Mouse (Mus musculus): ENCODE data around the gene Suox. TPM values are rescaled to one million over a fixed set of nuclear protein-coding genes. Genes with fewer than 3 reads are reported as not detected.

Gene Suox
- polyA plus RNA-seq, 2 experiments: 13.1 to 17.0 TPM

- Histone ChIP-seq H3K27ac (replicated peaks; ENCODE audit: low read depth, low read length) (no peak overlapping the region), H3K36me3 (ENCODE audit: control insufficient read depth, insufficient read depth, low read length) (no peaks in the 10 kb centered on the region), H3K9ac (ENCODE audit: low read depth, low read length, severe bottlenecking) (no peak overlapping the region), H3K4me2 (replicated peaks; ENCODE audit: low read depth, low read length, severe bottlenecking) (no peak overlapping the region), H3K27me3 (ENCODE audit: control insufficient read depth, insufficient read depth, low read length) (no peaks in the 10 kb centered on the region), H3K4me3 (replicated peaks; ENCODE audit: low read length) (no peak overlapping the region), H3K4me1 (ENCODE audit: control insufficient read depth, insufficient read depth, low read length) (no peaks in the 10 kb centered on the region), H3K9me3 (ENCODE audit: control insufficient read depth, low read length) (no peaks in the 10 kb centered on the region)
- DNase-seq (ENCODE audit: low spot score) (no peak), ATAC-seq (ENCODE audit: low FRiP score, low read depth) (no peak)
- no peak for TF ChIP-seq POLR2A (IDR thresholded peaks at IDR 0.05; ENCODE audit: borderline replicate concordance, extremely low read depth, insufficient read depth, insufficient read length)
- WGBS: 69% methylated on average over 5 of the region's 5 CpGs
Observed at GRCm38 (mm10) chr10:128663441-128664220, 10.2 kb downstream of the Suox start.

GRCm38 (mm10) chr10:128662465-128662864 lies 11.4 kb downstream of the Suox start:
- Histone ChIP-seq H3K9me3 (ENCODE audit: control insufficient read depth, low read length) (no peaks in the 10 kb centered on the region), H3K36me3 (ENCODE audit: control insufficient read depth, insufficient read depth, low read length) (no peaks in the 10 kb centered on the region), H3K27me3 (ENCODE audit: control insufficient read depth, insufficient read depth, low read length) (no peaks in the 10 kb centered on the region), H3K27ac (replicated peaks; ENCODE audit: low read depth, low read length) (no peak overlapping the region), H3K9ac (ENCODE audit: low read depth, low read length, severe bottlenecking) (no peak overlapping the region), H3K4me1 (ENCODE audit: control insufficient read depth, insufficient read depth, low read length) (no peaks in the 10 kb centered on the region), H3K4me2 (replicated peaks; ENCODE audit: low read depth, low read length, severe bottlenecking) (no peak overlapping the region), H3K4me3 (replicated peaks; ENCODE audit: low read length) (no peak overlapping the region)
- TF ChIP-seq POLR2A (IDR thresholded peaks at IDR 0.05; ENCODE audit: borderline replicate concordance, extremely low read depth, insufficient read depth, insufficient read length): no peak
- DNase-seq (ENCODE audit: low spot score) (no peak), ATAC-seq (ENCODE audit: low FRiP score, low read depth) (no peak)

GRCm38 (mm10) chr10:128659490-128659889 lies 14.4 kb downstream of the Suox start:
- Histone ChIP-seq H3K27ac (replicated peaks; ENCODE audit: low read depth, low read length) (no peak overlapping the region), H3K9me3 (ENCODE audit: control insufficient read depth, low read length) (no peaks in the 10 kb centered on the region), H3K36me3 (ENCODE audit: control insufficient read depth, insufficient read depth, low read length) (no peaks in the 10 kb centered on the region), H3K4me2 (replicated peaks; ENCODE audit: low read depth, low read length, severe bottlenecking) (no peak overlapping the region), H3K4me1 (ENCODE audit: control insufficient read depth, insufficient read depth, low read length) (no peaks in the 10 kb centered on the region), H3K9ac (ENCODE audit: low read depth, low read length, severe bottlenecking) (no peak overlapping the region), H3K4me3 (replicated peaks; ENCODE audit: low read length) (no peak overlapping the region), H3K27me3 (ENCODE audit: control insufficient read depth, insufficient read depth, low read length) (no peaks in the 10 kb centered on the region)
- 57% methylated on average over 9 of the region's 9 CpGs for WGBS
- no peak for ATAC-seq (ENCODE audit: low FRiP score, low read depth)
- TF ChIP-seq POLR2A (IDR thresholded peaks at IDR 0.05; ENCODE audit: borderline replicate concordance, extremely low read depth, insufficient read depth, insufficient read length): no peak
- no peak for DNase-seq (ENCODE audit: low spot score)

GRCm38 (mm10) chr10:128657844-128658243 lies 16.0 kb downstream of the Suox start:
- TF ChIP-seq POLR2A (IDR thresholded peaks at IDR 0.05; ENCODE audit: borderline replicate concordance, extremely low read depth, insufficient read depth, insufficient read length): no peak
- H3K4me1 ChIP-seq (ENCODE audit: control insufficient read depth, insufficient read depth, low read length): no peaks in the 10 kb centered on the region
- no peak overlapping the region for H3K4me2 ChIP-seq (replicated peaks; ENCODE audit: low read depth, low read length, severe bottlenecking)
- no peak overlapping the region for H3K9ac ChIP-seq (ENCODE audit: low read depth, low read length, severe bottlenecking)
- ATAC-seq (ENCODE audit: low FRiP score, low read depth): no peak
- DNase-seq (ENCODE audit: low spot score): peak; percentile 12
- no peak overlapping the region for H3K27ac ChIP-seq (replicated peaks; ENCODE audit: low read depth, low read length)
- no peaks in the 10 kb centered on the region for H3K27me3 ChIP-seq (ENCODE audit: control insufficient read depth, insufficient read depth, low read length)
- 53% methylated on average over 9 of the region's 9 CpGs for WGBS
- H3K4me3 ChIP-seq (replicated peaks; ENCODE audit: low read length): no peak overlapping the region
- H3K9me3 ChIP-seq (ENCODE audit: control insufficient read depth, low read length): no peaks in the 10 kb centered on the region
- no peaks in the 10 kb centered on the region for H3K36me3 ChIP-seq (ENCODE audit: control insufficient read depth, insufficient read depth, low read length)

- no peak for TF ChIP-seq POLR2A (IDR thresholded peaks at IDR 0.05; ENCODE audit: borderline replicate concordance, extremely low read depth, insufficient read depth, insufficient read length)
- 93% methylated on average over 1 of the region's 1 CpGs for WGBS
- ATAC-seq (ENCODE audit: low FRiP score, low read depth): no peak
- Histone ChIP-seq H3K9ac (ENCODE audit: low read depth, low read length, severe bottlenecking) (no peak overlapping the region), H3K4me1 (ENCODE audit: control insufficient read depth, insufficient read depth, low read length) (no peaks in the 10 kb centered on the region), H3K4me2 (replicated peaks; ENCODE audit: low read depth, low read length, severe bottlenecking) (no peak overlapping the region), H3K36me3 (ENCODE audit: control insufficient read depth, insufficient read depth, low read length) (no peaks in the 10 kb centered on the region), H3K9me3 (ENCODE audit: control insufficient read depth, low read length) (no peaks in the 10 kb centered on the region), H3K27ac (replicated peaks; ENCODE audit: low read depth, low read length) (no peak overlapping the region), H3K4me3 (replicated peaks; ENCODE audit: low read length) (no peak overlapping the region), H3K27me3 (ENCODE audit: control insufficient read depth, insufficient read depth, low read length) (no peaks in the 10 kb centered on the region)
- DNase-seq (ENCODE audit: low spot score): no peak
Observed at GRCm38 (mm10) chr10:128656731-128657130, 17.1 kb downstream of the Suox start.
